Mouse (Mus musculus) cortical plate, adult 2 months (tissue): Measurements from ENCODE around the gene Atp2a1.

Experiments
- CTCF ChIP-seq: fragments of 200-500 bp; IDR thresholded peaks from 2 replicates; pipeline ENCODE4 v1.5.1; 2011; ENCODE audit warnings: mild to moderate bottlenecking, control low read depth, low read length; ENCODE audit not compliant: insufficient read depth; ENCODE audit errors: extremely low read depth
- POLR2A ChIP-seq: fragments of 200-500 bp; IDR thresholded peaks from 2 replicates; pipeline ENCODE4 v1.6.1; 2011; ENCODE audit warnings: mild to moderate bottlenecking, low read length, control low read depth; ENCODE audit not compliant: insufficient read depth; ENCODE audit errors: extremely low read depth

GRCm38 (mm10) chr7:126443997-126444396, 18.9 kb downstream of the Atp2a1 start:
- TF ChIP-seq CTCF: no peak
- TF ChIP-seq POLR2A: no peak
